Mouse (Mus musculus) kidney, embryonic 16.5 days (tissue): ENCODE measurements around the gene Gm12216. TPM values are rescaled to one million over a fixed set of nuclear protein-coding genes. Genes with fewer than 3 reads are reported as not detected.

ENCODE experiments used
- ATAC-seq: fragments of 200-750 bp; cut with Nextera tagmentation; 2 replicates; pipeline ENCODE4 v1.8.0; 2017; ENCODE audit warnings: moderate TSS enrichment; ENCODE audit not compliant: low FRiP score, low TSS enrichment
- H3K27ac ChIP-seq: fragments of 300-500 bp; sonication (generic); 2 replicates; pipeline ENCODE4 v1.5.1; 2014; ENCODE audit warnings: low read length
- H3K27me3 ChIP-seq: fragments of 300-500 bp; sonication (generic); 2 replicates; pipeline ENCODE4 v1.6.1; 2014; ENCODE audit warnings: low read length, control low read depth, mixed read lengths; ENCODE audit not compliant: insufficient read depth
- H3K36me3 ChIP-seq: fragments of 300-500 bp; sonication (generic); 2 replicates; pipeline ENCODE4 v1.6.1; 2014; ENCODE audit warnings: low read length, control low read depth, mixed read lengths; ENCODE audit not compliant: insufficient read depth
- H3K4me1 ChIP-seq: fragments of 300-500 bp; sonication (generic); 2 replicates; pipeline ENCODE4 v1.6.1; 2014; ENCODE audit warnings: low read length, control low read depth, mixed read lengths; ENCODE audit not compliant: insufficient read depth
- H3K4me2 ChIP-seq: fragments of 300-500 bp; sonication (generic); replicated peaks from 2 replicates; pipeline ENCODE4 v1.6.1; 2014; ENCODE audit warnings: low read depth, low read length
- H3K4me3 ChIP-seq: fragments of 300-500 bp; sonication (generic); 2 replicates; pipeline ENCODE4 v1.5.1; 2014; ENCODE audit warnings: mild to moderate bottlenecking, low read length
- H3K9ac ChIP-seq: fragments of 300-500 bp; sonication (generic); replicated peaks from 2 replicates; pipeline ENCODE4 v1.6.1; 2014; ENCODE audit warnings: low read length
- H3K9me3 ChIP-seq: fragments of 300-500 bp; sonication (generic); 2 replicates; pipeline ENCODE4 v1.6.1; 2016; ENCODE audit warnings: low read length, control low read depth
- WGBS: fragments of 180-500 bp; shearing (Covaris S2); extraction: QIAGEN DNeasy Blood & Tissue Kit; methylation state at CpG from one replicate; pipeline ENCODE4 v1.1.7; 2014; 5-methylcytosine and 5-hydroxymethylcytosine counted together
- polyA plus RNA-seq: library from polyadenylated mRNA; unstranded; fragments of >200 nt; fragmentation: Nextera tagmentation; extraction: Ambion mirVana; gene quantifications from 2 replicates; pipeline ENCODE4 v1.2.1, GENCODE M21; 2015

Gm12216 gene
- polyA plus RNA-seq, 1 experiment from 2014 or later = 1.1 TPM

- Histone ChIP-seq H3K27ac (no peak overlapping the region), H3K4me3 (no peak overlapping the region), H3K9me3 (no peaks in the 10 kb centered on the region), H3K4me2 (no peak overlapping the region), H3K36me3 (no peaks in the 10 kb centered on the region), H3K4me1 (peaks cover 7% of the 10 kb centered on the region), H3K9ac (no peak overlapping the region), H3K27me3 (no peaks in the 10 kb centered on the region)
- WGBS = 63% methylated on average over 3 of the region's 3 CpGs
- ATAC-seq = no peak
Observed at GRCm38 (mm10) chr11:53789277-53789676, 69.8 kb downstream of the Gm12216 start.

GRCm38 (mm10) chr11:53788196-53788595 lies 70.9 kb downstream of the Gm12216 start:
- no peaks in the 10 kb centered on the region for H3K27me3 ChIP-seq
- no peaks in the 10 kb centered on the region for H3K36me3 ChIP-seq
- no peak for ATAC-seq
- H3K9me3 ChIP-seq = no peaks in the 10 kb centered on the region
- H3K4me1 ChIP-seq = no peaks in the 10 kb centered on the region
- H3K4me2 ChIP-seq = no peak overlapping the region
- H3K4me3 ChIP-seq = no peak overlapping the region
- WGBS = 64% methylated on average over 8 of the region's 8 CpGs
- H3K27ac ChIP-seq = no peak overlapping the region
- H3K9ac ChIP-seq = no peak overlapping the region

GRCm38 (mm10) chr11:53786058-53787031 lies 72.7 kb downstream of the Gm12216 start:
- H3K4me1 ChIP-seq = no peaks in the 10 kb centered on the region
- H3K27me3 ChIP-seq = no peaks in the 10 kb centered on the region
- no peak overlapping the region for H3K4me3 ChIP-seq
- no peak overlapping the region for H3K9ac ChIP-seq
- H3K27ac ChIP-seq = no peak overlapping the region
- 79% methylated on average over 13 of the region's 13 CpGs for WGBS
- ATAC-seq = no peak
- H3K9me3 ChIP-seq = no peaks in the 10 kb centered on the region
- no peak overlapping the region for H3K4me2 ChIP-seq
- no peaks in the 10 kb centered on the region for H3K36me3 ChIP-seq

- ATAC-seq = no peak
- Histone ChIP-seq H3K36me3 (no peaks in the 10 kb centered on the region), H3K4me3 (no peak overlapping the region), H3K4me1 (no peaks in the 10 kb centered on the region), H3K9me3 (no peaks in the 10 kb centered on the region), H3K9ac (no peak overlapping the region), H3K27me3 (no peaks in the 10 kb centered on the region), H3K4me2 (no peak overlapping the region), H3K27ac (no peak overlapping the region)
- WGBS = 79% methylated on average over 3 of the region's 3 CpGs
Observed at GRCm38 (mm10) chr11:53785311-53785936, 73.6 kb downstream of the Gm12216 start.

- 75% methylated on average over 9 of the region's 9 CpGs for WGBS
- Histone ChIP-seq H3K4me3 (no peak overlapping the region), H3K27me3 (no peaks in the 10 kb centered on the region), H3K4me1 (no peaks in the 10 kb centered on the region), H3K36me3 (no peaks in the 10 kb centered on the region), H3K4me2 (no peak overlapping the region), H3K9ac (no peak overlapping the region), H3K9me3 (no peaks in the 10 kb centered on the region), H3K27ac (no peak overlapping the region)
- ATAC-seq = no peak
Observed at GRCm38 (mm10) chr11:53783288-53783687, 75.8 kb downstream of the Gm12216 start.

- H3K36me3 ChIP-seq = no peaks in the 10 kb centered on the region
- no peak overlapping the region for H3K4me2 ChIP-seq
- no peak overlapping the region for H3K4me3 ChIP-seq
- H3K9me3 ChIP-seq = no peaks in the 10 kb centered on the region
- no peaks in the 10 kb centered on the region for H3K4me1 ChIP-seq
- H3K9ac ChIP-seq = no peak overlapping the region
- WGBS = 68% methylated on average over 7 of the region's 7 CpGs
- no peak for ATAC-seq
- H3K27ac ChIP-seq = no peak overlapping the region
- H3K27me3 ChIP-seq = no peaks in the 10 kb centered on the region
Observed at GRCm38 (mm10) chr11:53781964-53782363, 77.1 kb downstream of the Gm12216 start.

- no peak for ATAC-seq
- Histone ChIP-seq H3K9me3 (no peaks in the 10 kb centered on the region), H3K9ac (no peak overlapping the region), H3K27me3 (no peaks in the 10 kb centered on the region), H3K27ac (no peak overlapping the region), H3K36me3 (peaks cover 5% of the 10 kb centered on the region; the same call in 1 of the 2 replicates), H3K4me1 (no peaks in the 10 kb centered on the region), H3K4me3 (no peak overlapping the region), H3K4me2 (no peak overlapping the region)
- 92% methylated on average over 4 of the region's 4 CpGs for WGBS
Observed at GRCm38 (mm10) chr11:53781201-53781775, 77.8 kb downstream of the Gm12216 start.

- H3K4me3 ChIP-seq = no peak overlapping the region
- H3K9me3 ChIP-seq = no peaks in the 10 kb centered on the region
- peaks cover 9% of the 10 kb centered on the region for H3K36me3 ChIP-seq
- no peaks in the 10 kb centered on the region for H3K4me1 ChIP-seq
- H3K27me3 ChIP-seq = no peaks in the 10 kb centered on the region
- H3K27ac ChIP-seq = no peak overlapping the region
- H3K4me2 ChIP-seq = no peak overlapping the region
- H3K9ac ChIP-seq = no peak overlapping the region
- no peak for ATAC-seq
- WGBS = 54% methylated on average over 3 of the region's 3 CpGs
Observed at GRCm38 (mm10) chr11:53780262-53780661, 78.8 kb downstream of the Gm12216 start.

GRCm38 (mm10) chr11:53779808-53780207 lies 79.2 kb downstream of the Gm12216 start:
- Histone ChIP-seq H3K4me1 (no peaks in the 10 kb centered on the region), H3K27me3 (no peaks in the 10 kb centered on the region), H3K4me2 (no peak overlapping the region), H3K36me3 (peaks cover 9% of the 10 kb centered on the region), H3K9me3 (no peaks in the 10 kb centered on the region), H3K9ac (no peak overlapping the region), H3K4me3 (no peak overlapping the region), H3K27ac (no peak overlapping the region)
- no peak for ATAC-seq
- WGBS = 81% methylated on average over 2 of the region's 2 CpGs
